Mouse (Mus musculus): ENCODE measurements at regions not wholly inside any gene's neighbourhood (a gene's known extent, or its start where the extent isn't known, plus 50 kb on each side); places are given as distances from the start of the nearest gene placed in this dataset.
"Not testable (repeated sequence)": the region's sequence is repeated elsewhere in the genome, so short reads cannot be mapped to it uniquely, and the experiment has no call there.

DNA sequence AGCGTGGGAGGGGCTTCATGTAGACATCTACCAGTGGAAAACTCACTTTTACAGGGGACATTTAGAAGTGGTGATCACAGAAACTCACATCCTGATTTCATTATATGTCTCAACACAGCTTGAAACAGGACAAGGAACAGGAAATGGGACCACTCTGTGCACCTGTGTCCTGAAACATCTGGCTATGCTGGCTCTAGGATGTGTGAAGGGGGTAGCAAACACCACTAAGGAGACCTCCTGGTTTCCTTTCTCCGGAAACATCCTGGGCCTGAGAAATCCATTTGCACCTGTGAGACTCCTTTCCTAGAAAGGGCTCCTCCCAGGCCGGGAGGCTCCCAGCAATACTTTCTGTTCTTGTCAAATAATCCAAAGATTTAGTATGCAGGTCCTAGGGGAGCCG is 167.1 kb downstream of the Opa1 start:
- Histone ChIP-seq H3K9ac (no peak overlapping the region), H3K27ac (no peak overlapping the region), H3K36me3 (no peaks in the 10 kb centered on the region), H3K27me3 (peaks cover 26% of the 10 kb centered on the region), H3K4me2 (no peak overlapping the region), H3K4me3 (no peak overlapping the region), H3K4me1 (replicated peaks) (peaks cover 11% of the 10 kb centered on the region), H3K9me3 (replicated peaks) (no peaks in the 10 kb centered on the region)
- 75% methylated on average over 4 of the region's 4 CpGs for whole genome bisulfite sequencing
- ATAC-seq (replicated peaks; ENCODE audit: insufficient number of reproducible peaks, insufficient read depth, low FRiP score, low read depth) = no peak

DNA sequence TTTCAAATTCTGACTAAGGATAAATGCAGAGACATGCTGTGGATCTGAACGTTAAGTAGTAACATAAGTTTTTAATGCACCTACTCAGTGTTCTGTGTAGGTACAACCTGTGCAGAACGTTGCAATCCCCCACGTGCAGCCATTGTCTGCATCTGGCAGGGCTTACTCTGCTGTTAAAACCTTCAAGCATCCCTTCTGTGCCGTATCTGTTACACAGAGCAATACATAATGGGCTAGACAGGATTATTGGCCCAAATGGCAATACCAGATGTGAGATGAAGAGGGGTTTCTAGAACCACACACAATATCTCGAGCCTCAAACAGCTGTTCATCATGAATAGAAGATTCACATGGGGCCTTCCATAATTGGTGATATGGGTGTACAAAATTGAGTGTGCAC is 170.0 kb downstream of the Opa1 start:
- H3K9me3 ChIP-seq (replicated peaks) = no peaks in the 10 kb centered on the region
- no peak overlapping the region for H3K4me3 ChIP-seq
- 74% methylated on average over 5 of the region's 5 CpGs for WGBS
- no peak overlapping the region for H3K9ac ChIP-seq
- no peak overlapping the region for H3K27ac ChIP-seq
- ATAC-seq (replicated peaks; ENCODE audit: insufficient number of reproducible peaks, insufficient read depth, low FRiP score, low read depth) = no peak
- peaks cover 54% of the 10 kb centered on the region for H3K27me3 ChIP-seq
- no peak overlapping the region for H3K4me2 ChIP-seq
- H3K36me3 ChIP-seq = no peaks in the 10 kb centered on the region
- H3K4me1 ChIP-seq (replicated peaks) = 0 out of 2 replicates have a peak, but pooled peaks cover under 1% of the 10 kb centered on the region

DNA sequence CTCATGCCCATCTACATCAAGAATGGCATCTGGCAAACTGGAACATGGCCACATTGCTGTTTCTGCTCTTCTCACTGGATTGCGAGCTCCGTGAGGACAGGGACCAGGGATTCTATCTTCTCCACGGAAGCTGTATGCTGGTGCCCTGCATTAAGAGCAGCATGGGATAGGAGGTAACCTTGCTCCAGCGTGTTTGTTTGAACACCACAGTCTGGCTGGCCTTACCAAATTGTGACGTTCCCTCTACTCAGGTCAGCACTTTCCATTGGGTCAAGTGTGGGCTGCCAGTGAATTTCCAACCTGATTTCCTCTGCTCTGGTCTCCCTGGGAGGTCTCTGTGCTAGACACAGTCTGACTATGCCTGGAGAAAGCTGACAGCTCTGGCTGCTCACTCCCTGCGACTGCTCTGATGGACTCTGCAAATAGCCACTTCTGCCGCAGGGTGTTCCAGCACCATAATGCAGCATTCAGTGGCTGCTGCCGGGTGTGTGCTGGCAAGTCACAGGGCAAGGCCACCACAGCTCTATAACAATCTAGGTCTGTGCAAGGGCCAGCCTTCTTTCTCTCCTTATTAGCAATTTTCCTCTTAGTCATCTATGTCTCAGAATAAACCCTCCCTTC is 175.6 kb downstream of the Opa1 start:
- ATAC-seq (replicated peaks; ENCODE audit: insufficient number of reproducible peaks, insufficient read depth, low FRiP score, low read depth) = no peak
- no peak overlapping the region for H3K4me2 ChIP-seq
- peaks cover 17% of the 10 kb centered on the region for H3K4me1 ChIP-seq (replicated peaks)
- no peak overlapping the region for H3K4me3 ChIP-seq
- H3K27ac ChIP-seq = no peak overlapping the region
- H3K36me3 ChIP-seq = no peaks in the 10 kb centered on the region
- peaks cover 81% of the 10 kb centered on the region for H3K27me3 ChIP-seq
- WGBS = 48% methylated on average over 8 of the region's 8 CpGs
- no peaks in the 10 kb centered on the region for H3K9me3 ChIP-seq (replicated peaks)
- H3K9ac ChIP-seq = no peak overlapping the region

DNA sequence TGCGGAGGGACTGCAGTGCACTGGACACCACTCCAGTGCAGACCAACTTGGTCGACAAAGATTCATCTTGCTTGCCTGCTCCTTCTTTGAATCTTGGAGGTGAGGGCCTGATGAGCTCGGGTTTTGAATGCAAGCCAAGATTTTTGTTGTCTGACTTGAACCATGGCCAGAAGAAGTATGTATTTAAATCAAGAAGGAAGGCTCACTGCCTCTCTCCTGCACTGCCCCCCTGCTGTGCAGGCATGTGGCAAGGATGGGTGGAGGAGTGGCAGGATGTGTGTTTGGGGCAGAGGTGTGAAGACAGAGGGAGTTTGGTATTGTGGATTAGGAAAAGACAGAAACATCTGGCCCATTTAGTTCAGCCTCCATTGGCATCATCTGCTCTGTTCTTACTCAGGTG is 179.1 kb downstream of the Opa1 start:
- H3K36me3 ChIP-seq = no peaks in the 10 kb centered on the region
- no peak overlapping the region for H3K4me2 ChIP-seq
- H3K4me1 ChIP-seq (replicated peaks) = peaks cover 44% of the 10 kb centered on the region
- H3K27ac ChIP-seq = no peak overlapping the region
- 54% methylated on average over 3 of the region's 3 CpGs for WGBS
- H3K4me3 ChIP-seq = no peak overlapping the region
- peaks cover 73% of the 10 kb centered on the region for H3K27me3 ChIP-seq
- no peak overlapping the region for H3K9ac ChIP-seq
- no peak for ATAC-seq (replicated peaks; ENCODE audit: insufficient number of reproducible peaks, insufficient read depth, low FRiP score, low read depth)
- no peaks in the 10 kb centered on the region for H3K9me3 ChIP-seq (replicated peaks)

- Histone ChIP-seq H3K9me3 (replicated peaks) (no peaks in the 10 kb centered on the region), H3K4me1 (replicated peaks) (peaks cover 42% of the 10 kb centered on the region), H3K9ac (no peak overlapping the region), H3K27ac (no peak overlapping the region), H3K4me3 (no peak overlapping the region), H3K27me3 (peaks cover 62% of the 10 kb centered on the region), H3K36me3 (no peaks in the 10 kb centered on the region), H3K4me2 (no peak overlapping the region)
- WGBS = 35% methylated on average over 3 of the region's 3 CpGs
- 0 out of 2 replicates have a peak, but pooled peaks have one; percentile 23 for ATAC-seq (replicated peaks; ENCODE audit: insufficient number of reproducible peaks, insufficient read depth, low FRiP score, low read depth)
Measured at GRCm38 (mm10) chr16:29759416-29759815, 180.3 kb downstream of the Opa1 start.

GRCm38 (mm10) chr16:29760627-29761026 is 181.5 kb downstream of the Opa1 start:
- Histone ChIP-seq H3K9ac (no peak overlapping the region), H3K27me3 (peaks cover 51% of the 10 kb centered on the region), H3K9me3 (replicated peaks) (no peaks in the 10 kb centered on the region; the same call in 1 of the 2 replicates), H3K4me1 (replicated peaks) (peaks cover 42% of the 10 kb centered on the region), H3K36me3 (no peaks in the 10 kb centered on the region), H3K4me2 (no peak overlapping the region), H3K4me3 (no peak overlapping the region), H3K27ac (no peak overlapping the region)
- ATAC-seq (replicated peaks; ENCODE audit: insufficient number of reproducible peaks, insufficient read depth, low FRiP score, low read depth) = no peak
- 78% methylated on average over 4 of the region's 4 CpGs for WGBS

GRCm38 (mm10) chr16:29761779-29762277 is 182.7 kb downstream of the Opa1 start:
- no peaks in the 10 kb centered on the region; the same call in 1 of the 2 replicates for H3K9me3 ChIP-seq (replicated peaks)
- no peak overlapping the region for H3K9ac ChIP-seq
- 6% methylated on average over 6 of the region's 6 CpGs for WGBS
- peak overlapping the region; percentile 32 for H3K27ac ChIP-seq
- H3K4me3 ChIP-seq = no peak overlapping the region
- peak; percentile 83 for ATAC-seq (replicated peaks; ENCODE audit: insufficient number of reproducible peaks, insufficient read depth, low FRiP score, low read depth)
- no peaks in the 10 kb centered on the region for H3K36me3 ChIP-seq
- H3K27me3 ChIP-seq = peaks cover 39% of the 10 kb centered on the region
- no peak overlapping the region for H3K4me2 ChIP-seq
- peaks cover 42% of the 10 kb centered on the region for H3K4me1 ChIP-seq (replicated peaks)

DNA sequence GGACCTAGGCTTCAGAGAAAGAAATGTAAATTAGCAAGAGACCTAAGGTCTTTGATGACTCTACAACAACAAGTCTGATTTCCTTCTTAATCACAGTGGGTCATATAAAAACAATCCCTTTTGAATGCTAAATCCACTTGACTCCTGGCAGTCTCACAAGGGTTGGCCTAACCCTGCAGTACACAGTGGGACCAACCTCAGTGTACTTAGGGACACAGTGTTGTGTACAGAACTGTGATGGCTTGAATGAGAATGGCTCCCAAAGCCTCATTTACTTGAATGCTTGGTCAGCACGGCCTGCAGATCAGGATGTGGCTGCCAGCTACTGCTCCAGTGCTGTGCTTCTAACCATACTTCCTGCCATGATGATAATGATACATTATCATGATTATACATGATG is 185.2 kb downstream of the Opa1 start:
- H3K4me1 ChIP-seq (replicated peaks) = peaks cover 28% of the 10 kb centered on the region
- no peak overlapping the region for H3K4me3 ChIP-seq
- no peak for ATAC-seq (replicated peaks; ENCODE audit: insufficient number of reproducible peaks, insufficient read depth, low FRiP score, low read depth)
- no peak overlapping the region for H3K4me2 ChIP-seq
- H3K36me3 ChIP-seq = no peaks in the 10 kb centered on the region
- 85% methylated on average over 1 of the region's 1 CpGs for WGBS
- H3K9ac ChIP-seq = no peak overlapping the region
- H3K27ac ChIP-seq = no peak overlapping the region
- H3K27me3 ChIP-seq = peaks cover 22% of the 10 kb centered on the region
- H3K9me3 ChIP-seq (replicated peaks) = no peaks in the 10 kb centered on the region; the same call in 1 of the 2 replicates

DNA sequence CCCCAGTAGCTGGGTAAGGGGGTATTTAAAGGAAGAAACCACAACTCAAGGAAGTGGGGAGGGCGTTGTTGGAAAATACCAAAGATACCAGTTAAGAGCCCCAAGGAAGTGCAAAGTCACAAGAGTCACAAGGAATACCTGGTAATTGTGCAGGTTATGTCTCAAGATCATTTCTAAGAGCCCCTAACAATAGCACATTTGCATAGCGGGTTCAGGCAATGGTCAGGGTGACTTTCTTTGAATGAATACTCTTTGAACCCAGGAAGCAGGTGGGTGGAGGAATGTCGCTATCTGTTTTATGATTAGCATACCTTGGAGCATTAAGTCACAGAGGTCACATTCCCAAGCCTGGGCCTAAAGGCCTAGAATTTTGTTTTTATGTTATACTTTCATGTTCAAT is 186.7 kb downstream of the Opa1 start:
- WGBS = 92% methylated on average over 3 of the region's 3 CpGs
- Histone ChIP-seq H3K4me1 (replicated peaks) (peaks cover 15% of the 10 kb centered on the region), H3K27me3 (peaks cover 30% of the 10 kb centered on the region)
- H3K27ac ChIP-seq; H3K4me3 ChIP-seq; H3K9me3 ChIP-seq (replicated peaks); H3K4me2 ChIP-seq; H3K9ac ChIP-seq; H3K36me3 ChIP-seq; ATAC-seq (replicated peaks; ENCODE audit: insufficient number of reproducible peaks, insufficient read depth, low FRiP score, low read depth): not testable (repeated sequence)

DNA sequence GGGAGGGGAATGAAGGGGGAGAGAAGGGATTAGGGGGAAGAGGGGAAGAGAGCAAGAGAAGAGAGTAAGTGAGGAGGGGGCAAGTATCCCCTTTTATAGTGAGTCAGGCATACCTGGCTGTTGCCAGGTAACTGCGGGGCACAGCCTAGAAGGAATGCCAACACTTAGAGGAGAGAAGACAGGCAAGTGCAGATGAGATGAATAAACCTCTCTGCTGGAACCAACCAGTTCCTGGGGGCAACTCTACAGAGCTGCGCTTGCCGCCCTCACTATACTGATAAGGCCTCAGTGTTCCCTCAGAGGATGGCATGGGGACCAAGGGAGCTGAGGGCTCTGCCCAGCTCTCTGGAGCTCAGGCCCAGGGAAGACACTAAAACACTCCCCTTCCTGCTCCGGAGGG is 192.2 kb downstream of the Opa1 start:
- Histone ChIP-seq H3K4me3 (no peak overlapping the region), H3K27me3 (peaks cover 21% of the 10 kb centered on the region; the same call in 1 of the 2 replicates), H3K4me2 (no peak overlapping the region), H3K4me1 (replicated peaks) (peaks cover 22% of the 10 kb centered on the region), H3K36me3 (no peaks in the 10 kb centered on the region), H3K27ac (no peak overlapping the region), H3K9me3 (replicated peaks) (no peaks in the 10 kb centered on the region), H3K9ac (no peak overlapping the region)
- WGBS = 48% methylated on average over 4 of the region's 4 CpGs
- ATAC-seq (replicated peaks; ENCODE audit: insufficient number of reproducible peaks, insufficient read depth, low FRiP score, low read depth) = no peak; the same call in 1 of the 2 replicates

DNA sequence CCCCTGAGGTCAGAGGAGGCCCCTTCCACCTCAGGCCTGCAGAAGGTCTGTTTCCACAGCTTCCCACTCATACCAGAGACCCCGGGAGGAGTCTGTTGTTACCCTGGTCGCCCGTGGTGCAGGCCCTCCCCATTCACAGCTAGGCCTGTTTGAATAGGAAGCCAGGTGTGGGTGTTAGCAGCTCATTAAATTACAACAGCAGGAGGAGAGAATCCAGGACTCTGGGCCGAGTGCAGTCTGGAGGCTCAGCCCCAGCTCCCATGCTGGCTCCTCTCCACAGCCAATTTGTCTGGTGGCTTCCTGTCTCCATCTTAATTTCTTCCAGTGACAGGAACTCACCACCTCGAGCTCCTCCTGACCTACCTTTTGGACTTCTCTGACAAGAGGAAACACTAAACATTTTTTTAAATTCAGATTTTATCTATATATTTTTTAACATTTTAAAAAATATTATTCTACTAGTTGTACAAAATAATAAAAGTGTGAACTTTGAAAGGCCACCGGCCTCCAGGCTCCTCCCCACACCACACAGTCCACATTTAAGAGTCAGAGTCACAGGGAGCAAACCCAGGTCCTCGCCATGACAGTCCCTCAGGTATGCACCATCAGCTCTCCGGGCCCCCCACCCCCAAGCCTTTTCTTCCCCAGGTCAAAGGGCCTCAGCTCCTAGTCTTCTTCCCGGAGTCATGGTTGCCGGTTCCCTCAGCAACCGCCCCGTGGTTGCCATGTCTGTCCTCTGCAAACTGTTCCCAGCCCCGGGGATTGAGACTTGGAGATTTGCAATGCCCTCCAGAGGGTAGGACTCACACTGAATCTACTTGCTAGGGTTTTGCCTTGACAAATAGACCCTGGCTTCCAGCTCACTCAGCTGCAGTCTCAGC is 192.8 kb downstream of the Opa1 start:
- no peaks in the 10 kb centered on the region for H3K9me3 ChIP-seq (replicated peaks)
- H3K36me3 ChIP-seq = no peaks in the 10 kb centered on the region
- H3K4me1 ChIP-seq (replicated peaks) = peaks cover 22% of the 10 kb centered on the region
- no peak for ATAC-seq (replicated peaks; ENCODE audit: insufficient number of reproducible peaks, insufficient read depth, low FRiP score, low read depth)
- no peak overlapping the region for H3K4me3 ChIP-seq
- peaks cover 21% of the 10 kb centered on the region; the same call in 1 of the 2 replicates for H3K27me3 ChIP-seq
- no peak overlapping the region for H3K4me2 ChIP-seq
- H3K9ac ChIP-seq = no peak overlapping the region
- H3K27ac ChIP-seq = no peak overlapping the region
- 48% methylated on average over 13 of the region's 13 CpGs for WGBS

Measured in heart, embryonic 15.5 days (tissue).